Mouse (Mus musculus) adrenal gland, adult 8-10 months (tissue): ENCODE measurements around the gene Slc4a8. TPM values are rescaled to one million over a fixed set of nuclear protein-coding genes. Genes with fewer than 3 reads are reported as not detected.
"Not testable (repeated sequence)": the region's sequence is repeated elsewhere in the genome, so short reads cannot be mapped to it uniquely, and the experiment has no call there.

Experiments
- DNase-seq: peaks from one replicate; pipeline ENCODE4 v3.0.0; 2022
- total RNA-seq, 4 experiments: library from RNA; stranded (reverse); gene quantifications; 2 replicates each; pipeline ENCODE4 v1.2.4; 2022

Slc4a8 gene
- total RNA-seq, 4 experiments from 2014 or later: 6.2 to 20.5 (median 11.4) TPM

DNA sequence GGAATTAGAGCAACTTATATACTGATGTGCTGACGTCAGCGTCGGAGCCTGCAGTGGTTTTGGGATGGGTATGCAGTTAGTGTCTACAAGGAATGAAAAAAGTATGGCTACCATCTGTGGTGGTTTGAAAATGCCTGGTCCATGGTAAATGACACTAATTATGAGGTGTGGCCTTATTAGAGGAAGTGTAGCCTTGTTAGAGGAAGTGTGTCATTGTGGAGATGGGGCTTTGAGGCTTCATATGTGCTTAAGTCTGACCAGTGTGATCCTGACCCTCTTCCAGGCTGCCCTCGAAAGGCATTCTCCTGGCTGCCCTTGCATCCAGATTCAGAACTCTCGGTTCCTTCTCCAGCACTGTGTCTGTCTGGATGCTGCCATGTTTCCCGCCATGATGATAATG is 18.3 kb upstream of the Slc4a8 start:
- DNase-seq: no peak

DNA sequence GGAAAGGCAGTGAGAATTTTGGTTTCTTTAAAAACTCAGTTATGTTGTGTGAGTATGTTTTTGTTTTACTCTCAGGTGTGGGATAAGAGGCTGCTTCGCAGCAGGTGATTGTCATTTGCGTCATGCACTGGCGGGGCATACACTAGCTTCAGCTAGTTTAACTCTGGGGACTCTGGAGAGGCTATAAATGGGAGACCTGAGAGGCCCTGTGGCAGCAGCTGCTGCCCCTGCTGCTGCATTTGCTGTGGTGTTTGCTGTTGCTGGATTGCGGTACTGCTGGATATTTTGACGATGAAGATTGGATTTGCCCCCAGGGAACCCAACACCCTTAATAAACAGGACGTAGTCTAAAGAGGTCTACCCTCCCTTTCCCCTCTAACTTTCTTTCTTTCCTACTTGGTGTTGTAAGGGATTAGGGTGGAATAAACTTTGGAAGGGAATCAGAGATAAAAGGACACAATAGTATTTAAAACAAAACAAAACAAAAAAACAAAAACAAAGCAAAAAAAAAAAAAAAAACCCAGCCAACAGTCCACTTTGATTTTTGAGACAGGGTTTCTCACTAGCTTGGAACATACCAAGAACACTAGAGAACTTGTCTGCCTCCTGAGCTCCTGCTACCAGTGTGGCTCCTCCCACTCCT is 14.9 kb upstream of the Slc4a8 start:
- no peak for DNase-seq

DNA sequence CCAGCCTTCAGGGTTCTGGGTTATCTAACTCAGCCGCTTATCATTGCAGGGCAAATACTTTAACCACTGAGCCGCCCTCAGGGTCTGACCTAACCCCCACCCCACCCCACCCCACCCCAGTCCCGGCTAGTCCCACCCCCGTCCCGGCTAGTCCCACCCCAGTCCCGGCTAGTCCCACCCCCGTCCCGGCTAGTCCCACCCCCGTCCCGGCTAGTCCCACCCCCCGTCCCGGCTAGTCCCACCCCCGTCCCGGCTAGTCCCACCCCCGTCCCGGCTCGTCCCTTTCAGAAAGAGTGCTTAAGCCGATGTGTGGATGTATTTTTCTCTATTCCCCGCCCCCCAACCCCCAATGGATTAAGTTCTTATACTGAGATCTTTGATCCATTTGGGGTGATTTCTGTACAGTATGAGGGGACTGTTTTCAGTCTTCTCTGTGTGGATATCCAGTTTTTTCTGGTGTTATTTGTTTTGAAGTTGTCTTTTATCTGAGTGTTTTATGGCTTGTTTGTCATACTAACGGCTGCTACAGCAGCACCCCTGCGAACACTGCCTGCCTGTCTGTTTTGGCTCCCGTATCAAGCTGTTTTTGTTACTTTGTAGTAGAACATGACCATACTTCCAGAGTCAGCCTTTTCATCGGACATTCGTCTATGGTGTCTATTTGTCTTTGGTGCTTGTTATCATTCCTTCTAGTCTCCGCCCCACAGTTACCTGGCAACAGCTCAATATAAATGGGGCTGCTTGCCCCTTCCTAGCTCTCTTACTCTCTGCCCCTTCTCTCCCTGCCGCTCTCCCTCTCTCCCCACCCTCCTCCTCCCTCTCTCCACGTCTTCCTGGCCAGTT is 14.2 kb upstream of the Slc4a8 start:
- no peak for DNase-seq

GRCm38 (mm10) chr15:100748584-100748983 is 13.0 kb upstream of the Slc4a8 start:
- DNase-seq: no peak

DNA sequence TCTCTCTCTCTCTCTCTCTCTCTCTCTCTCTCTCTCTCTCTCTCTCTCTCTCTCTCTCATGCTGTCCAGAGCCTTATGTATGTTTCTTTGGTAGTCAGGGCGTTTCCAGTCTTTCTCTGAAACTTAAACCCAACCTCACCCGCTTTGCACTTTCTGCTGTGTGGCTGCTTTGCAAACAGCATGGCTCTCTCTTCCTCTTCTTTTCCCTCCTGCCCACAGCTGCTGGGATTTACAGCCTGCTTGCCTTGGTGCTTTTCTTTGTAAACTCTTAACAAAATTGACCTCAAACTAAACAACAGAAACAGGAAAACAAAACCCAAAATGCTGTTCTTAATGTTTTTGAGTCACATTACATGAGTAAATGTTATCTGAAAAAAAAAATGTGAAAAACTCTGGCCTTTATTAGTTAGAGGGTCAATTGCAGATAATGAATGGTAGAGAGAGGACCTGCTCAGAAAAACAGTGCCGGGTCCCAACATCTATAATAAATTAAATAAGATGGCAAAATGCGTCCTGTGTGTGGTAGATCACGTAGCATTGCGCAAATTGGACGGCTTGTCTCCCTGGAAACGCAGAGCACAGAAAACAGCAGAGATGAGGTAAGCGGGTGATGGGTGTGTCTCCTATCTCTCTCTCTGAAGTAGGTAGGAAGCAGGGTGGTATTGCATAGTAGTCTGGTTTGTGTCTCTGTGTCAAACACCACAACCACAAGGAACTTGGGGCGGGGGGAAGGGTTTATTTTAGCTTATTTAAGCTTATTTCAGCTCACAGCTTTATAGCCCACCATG is 11.6 kb upstream of the Slc4a8 start:
- no peak for DNase-seq

DNA sequence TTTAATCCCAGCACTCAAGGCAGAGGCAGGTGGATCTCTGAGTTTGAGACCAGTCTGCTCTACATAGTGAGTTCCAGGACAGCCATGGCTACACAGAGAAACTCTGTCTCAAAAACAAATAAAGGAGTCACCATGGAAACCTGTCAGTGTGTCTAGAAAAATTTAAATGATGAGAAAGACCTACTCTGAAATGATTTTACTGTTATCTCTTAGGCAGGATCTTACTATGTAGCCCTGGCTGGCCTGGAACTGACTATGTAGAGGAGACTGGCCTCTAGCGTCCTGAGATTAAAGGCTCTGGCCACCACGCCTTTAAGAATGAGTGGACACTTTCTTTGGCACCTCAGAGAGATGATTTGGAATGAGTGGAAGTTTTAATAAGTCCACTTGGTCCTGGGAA is 9.1 kb upstream of the Slc4a8 start:
- no peak for DNase-seq

DNA sequence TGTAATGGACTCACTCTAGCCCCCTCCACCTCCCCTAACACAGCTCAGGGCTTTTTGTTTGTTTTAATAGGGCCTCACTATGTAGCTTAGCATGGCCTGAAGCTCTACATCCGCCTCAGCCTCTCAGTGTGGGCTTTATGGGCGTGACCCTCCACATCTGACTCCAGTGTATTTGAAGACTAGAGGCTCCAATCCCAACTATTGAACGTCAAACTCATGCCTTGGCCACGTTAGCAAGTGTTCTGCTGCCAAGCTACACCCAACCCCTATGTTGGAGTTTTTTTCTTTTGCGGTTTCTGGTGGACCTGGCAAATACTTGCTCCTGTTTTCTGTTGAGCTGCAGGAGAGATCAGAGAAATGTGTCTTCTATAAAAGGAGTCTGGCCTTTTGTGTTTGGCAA is 8.5 kb upstream of the Slc4a8 start:
- no peak for DNase-seq

- DNase-seq: no peak
Measured at GRCm38 (mm10) chr15:100754041-100754440, 7.5 kb upstream of the Slc4a8 start.

GRCm38 (mm10) chr15:100754805-100755497 is 6.6 kb upstream of the Slc4a8 start:
- no peak for DNase-seq

- DNase-seq: no peak
Measured at GRCm38 (mm10) chr15:100755498-100755859, 6.1 kb upstream of the Slc4a8 start.

DNA sequence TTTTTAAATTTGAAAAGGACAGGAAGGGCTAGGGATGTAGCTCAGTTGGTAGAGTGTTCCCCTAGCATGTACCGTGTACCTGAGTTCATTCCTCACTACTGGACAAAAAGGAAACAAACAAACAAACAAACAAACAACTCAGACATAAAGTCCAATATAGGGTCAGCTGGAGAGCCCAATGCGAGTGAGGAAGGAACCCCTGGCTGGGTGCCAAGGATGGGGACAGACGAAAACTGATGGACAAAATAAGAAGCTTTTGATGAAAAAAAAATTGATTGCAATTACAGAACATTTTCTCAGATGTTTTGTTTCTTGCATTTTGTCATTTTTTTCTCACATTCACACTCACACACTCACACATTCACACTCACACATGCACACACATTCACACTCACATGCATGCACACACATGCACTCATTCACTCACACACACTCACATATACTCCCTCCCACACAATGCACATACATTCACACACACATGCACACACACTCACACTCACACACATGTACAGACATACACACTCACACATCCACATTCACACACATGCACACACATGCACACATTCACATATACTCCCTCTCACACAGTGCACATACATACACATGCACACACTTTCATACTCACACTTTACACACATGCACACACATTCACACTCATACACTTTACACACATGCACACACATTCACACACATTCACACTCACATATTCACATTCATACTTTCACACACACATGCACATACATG is 5.5 kb upstream of the Slc4a8 start:
- DNase-seq: no peak

GRCm38 (mm10) chr15:100757527-100757978 is 4.0 kb upstream of the Slc4a8 start:
- DNase-seq: no peak

DNA sequence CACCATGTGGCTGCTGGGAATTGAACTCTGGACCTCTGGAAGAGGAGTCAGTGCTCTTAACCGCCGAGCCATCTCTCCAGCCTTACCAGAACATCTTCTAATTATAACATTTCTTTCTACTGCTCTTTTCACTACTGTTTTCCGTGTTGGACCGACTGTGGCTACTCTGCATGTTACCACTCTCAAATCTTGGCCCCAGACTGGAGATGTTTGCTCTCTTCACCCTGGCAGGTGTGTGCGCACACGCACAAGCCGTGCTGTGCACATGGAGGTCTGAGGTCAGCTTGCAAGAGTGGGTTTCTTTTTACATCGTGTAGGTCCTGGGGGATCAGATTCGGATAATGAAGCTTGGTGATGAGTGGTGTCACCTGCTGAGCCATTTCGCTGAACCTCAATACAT is 2.3 kb upstream of the Slc4a8 start:
- no peak for DNase-seq

DNA sequence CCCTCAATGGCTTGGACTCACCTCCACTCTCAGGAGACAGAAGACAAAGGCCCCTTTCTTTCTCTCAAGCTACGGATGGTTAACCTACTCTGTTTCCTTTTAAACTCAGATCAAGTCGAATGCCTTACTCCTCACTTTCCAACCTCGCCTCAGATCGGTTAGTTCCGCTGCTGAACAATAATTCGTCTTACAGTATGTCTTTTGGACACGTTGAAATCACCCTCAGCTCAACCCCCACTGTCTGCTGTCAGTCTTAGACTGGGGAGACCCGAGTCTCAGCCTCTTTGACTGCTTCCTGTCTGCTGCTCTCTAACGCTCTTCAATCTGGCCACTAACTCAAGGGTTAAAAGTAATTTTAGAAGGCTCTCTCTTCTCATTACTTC is 520 bp upstream of the Slc4a8 start:
- no peak for DNase-seq

GRCm38 (mm10) chr15:100762649-100763048 is 1.1 kb downstream of the Slc4a8 start:
- DNase-seq: no peak

GRCm38 (mm10) chr15:100764163-100764951 is 2.8 kb downstream of the Slc4a8 start:
- peak; percentile 71 for DNase-seq

GRCm38 (mm10) chr15:100766826-100767225 is 5.3 kb downstream of the Slc4a8 start:
- DNase-seq: no peak

DNA sequence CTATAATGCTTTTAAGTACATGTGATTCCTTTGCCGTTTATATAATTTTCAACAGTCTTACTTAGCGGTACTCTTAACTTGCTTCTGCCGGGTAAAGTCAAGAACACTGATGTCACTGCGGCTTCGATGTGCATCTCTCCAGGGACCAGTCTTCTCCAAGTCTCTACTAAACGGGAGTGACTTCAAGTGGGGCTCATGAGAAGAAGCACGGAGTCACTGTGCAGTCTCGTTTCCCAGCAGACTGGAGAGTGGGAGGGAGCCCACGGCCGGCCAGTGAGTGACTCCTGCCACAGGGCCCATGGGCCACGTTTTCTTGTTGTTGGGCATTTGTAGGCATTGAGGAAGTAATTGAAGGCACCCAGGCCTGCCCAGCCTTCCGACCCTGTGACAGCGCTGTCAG is 6.3 kb downstream of the Slc4a8 start:
- DNase-seq: no peak

DNA sequence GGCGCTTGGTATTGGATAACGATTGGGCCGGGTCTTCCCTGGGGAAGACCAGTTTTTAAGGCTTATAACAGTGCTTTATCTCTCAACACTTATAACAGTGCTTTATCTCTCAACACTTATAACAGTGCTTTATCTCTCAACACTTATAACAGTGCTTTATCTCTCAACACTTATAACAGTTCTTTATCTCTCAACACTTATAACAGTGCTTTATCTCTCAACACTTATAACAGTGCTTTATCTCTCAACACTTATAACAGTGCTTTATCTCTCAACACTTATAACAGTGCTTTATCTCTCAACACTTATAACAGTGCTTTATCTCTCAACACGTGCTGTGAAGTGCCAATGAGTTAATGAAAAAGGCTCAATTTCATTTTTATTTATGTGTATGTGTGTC is 7.5 kb downstream of the Slc4a8 start:
- not testable (repeated sequence) for DNase-seq

DNA sequence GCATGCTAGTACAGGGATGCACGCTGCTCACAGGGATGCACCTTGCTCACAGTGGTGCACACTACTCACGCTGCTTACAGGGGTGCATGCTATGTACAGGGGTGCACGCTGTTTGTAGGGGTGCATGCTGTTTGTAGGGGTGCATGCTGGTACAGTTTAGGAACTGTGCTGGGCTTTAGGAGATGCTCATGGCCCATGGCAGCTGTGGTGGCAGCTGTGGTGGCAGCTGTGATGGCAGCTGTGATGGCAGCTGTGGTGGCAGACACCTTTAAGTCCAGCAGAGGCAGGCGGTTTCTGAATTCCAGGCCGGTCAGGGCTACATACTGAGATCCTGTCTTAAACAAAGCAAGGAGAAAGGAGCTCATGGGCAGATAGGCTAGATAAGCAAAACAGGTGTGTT is 8.8 kb downstream of the Slc4a8 start:
- no peak for DNase-seq

GRCm38 (mm10) chr15:100772685-100773084 is 11.1 kb downstream of the Slc4a8 start:
- DNase-seq: no peak
